8 mouse cellular contexts compared by ENCODE assay signal in the genomic region with DNA sequence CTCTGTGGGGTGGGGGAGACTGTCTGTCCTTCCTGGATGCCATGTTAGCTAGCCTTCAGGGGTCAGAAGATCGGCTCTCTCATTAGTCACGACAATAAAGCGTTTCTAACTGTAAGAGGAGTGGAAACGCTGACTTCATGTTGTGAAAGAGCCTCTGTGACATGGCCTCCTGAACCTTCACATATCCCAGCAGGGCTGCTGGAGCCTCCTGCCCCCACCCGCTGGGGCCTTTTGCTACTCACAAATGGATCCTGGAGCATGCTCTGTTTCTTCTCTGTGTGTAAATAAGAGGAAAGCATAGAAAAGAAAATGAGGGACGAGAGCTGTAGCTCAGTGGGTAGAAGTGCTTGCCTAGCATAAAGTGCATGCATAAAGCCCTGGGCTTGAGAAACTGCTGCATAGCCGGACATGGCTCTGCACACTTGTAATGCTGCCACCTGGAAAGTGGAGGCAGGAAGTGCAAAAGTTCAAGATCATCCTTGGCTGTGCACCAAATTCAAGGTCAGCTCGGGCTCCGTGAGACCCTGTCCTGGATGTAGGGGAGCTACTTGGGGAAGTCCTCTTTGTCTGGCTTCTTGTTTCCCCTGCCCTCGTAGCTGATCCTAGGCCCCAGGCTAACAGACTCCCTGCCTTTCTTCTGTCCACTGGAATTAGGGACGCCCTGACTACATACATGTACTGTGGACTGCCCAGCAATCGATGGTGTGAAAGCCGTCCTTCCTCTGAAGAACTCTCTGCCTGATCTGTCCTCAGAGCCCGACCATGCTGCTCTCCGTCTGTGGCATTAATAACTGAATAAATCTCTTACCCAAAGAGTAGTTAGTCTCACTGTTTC.
DNase-seq lines count a peak whose midpoint lies in the region; ATAC-seq lines count a peak whose summit lies in the region.

No protein-coding gene starts in this region.

- H3K36me3 ChIP-seq in hindbrain, embryonic 13.5 days, result peaks cover 24% of the 10 kb centered on the region
- H3K36me3 ChIP-seq in neural tube, embryonic 11.5 days (ENCODE audit: control insufficient read depth, insufficient read depth, low read length), result peaks cover 5% of the 10 kb centered on the region

- peaks cover 25% of the 10 kb centered on the region for H3K4me1 ChIP-seq in hindbrain, embryonic 13.5 days (replicated peaks)
- H3K4me1 ChIP-seq in neural tube, embryonic 11.5 days (ENCODE audit: control insufficient read depth, insufficient read depth, low read length), result peaks cover 21% of the 10 kb centered on the region

- ATAC-seq in hindbrain, embryonic 13.5 days (ENCODE audit: low FRiP score), result peak; percentile 52; the same call in 1 of the 2 replicates
- peak; percentile 48 for ATAC-seq in neural tube, embryonic 11.5 days (ENCODE audit: insufficient read depth, low FRiP score, low TSS enrichment)
- no peak for ATAC-seq in erythroblast, adult 5-6 weeks (replicated peaks; ENCODE audit: low FRiP score, poor library complexity, severe bottlenecking)

- H3K9me3 ChIP-seq in hindbrain, embryonic 13.5 days, result no peaks in the 10 kb centered on the region
- no peaks in the 10 kb centered on the region for H3K9me3 ChIP-seq in neural tube, embryonic 11.5 days (ENCODE audit: control insufficient read depth, low read length)

- peak overlapping the region; percentile 66 for H3K27ac ChIP-seq in hindbrain, embryonic 13.5 days
- H3K27ac ChIP-seq in neural tube, embryonic 11.5 days (ENCODE audit: low read depth, low read length), result peak overlapping the region; percentile 56

- peak; percentile 48 for DNase-seq in gastrocnemius, postnatal 14 days
- no peak for DNase-seq in gastrocnemius, postnatal 4 days (ENCODE audit: low spot score in 2 of 2)
- DNase-seq in embryo, embryonic 9.5 days (ENCODE audit: extremely low spot score), result peak; percentile 44
- DNase-seq in liver, result peak; percentile 29
- DNase-seq in neural tube, embryonic 11.5 days (ENCODE audit: low spot score), result peak; percentile 62
- DNase-seq in spleen, postnatal 10 days (ENCODE audit: low spot score in 2 of 2), result no peak

- H3K4me3 ChIP-seq in hindbrain, embryonic 13.5 days, result no peak overlapping the region
- H3K4me3 ChIP-seq in neural tube, embryonic 11.5 days (ENCODE audit: low read depth, low read length), result no peak overlapping the region

- intact Hi-C loops in gastrocnemius, postnatal 14 days (cut with DNase I; ENCODE audit: low total_unique reads), result no loop called here

- peaks cover 30% of the 10 kb centered on the region for H3K27me3 ChIP-seq in hindbrain, embryonic 13.5 days
- H3K27me3 ChIP-seq in neural tube, embryonic 11.5 days (ENCODE audit: control insufficient read depth, insufficient read depth, low read length), result no peaks in the 10 kb centered on the region

- WGBS in hindbrain, embryonic 13.5 days, result 21% methylated on average over 15 of the region's 15 CpGs
- 21% methylated on average over 15 of the region's 15 CpGs for WGBS in neural tube, embryonic 11.5 days

- H3K9ac ChIP-seq in hindbrain, embryonic 13.5 days, result 0 out of 2 replicates have a peak overlapping the region, but pooled peaks have one; percentile 24
- H3K9ac ChIP-seq in neural tube, embryonic 11.5 days (ENCODE audit: low read length), result peak overlapping the region; percentile 30; the same call in 1 of the 2 replicates

- 0 out of 2 replicates have a peak overlapping the region, but pooled peaks have one; percentile 17 for H3K4me2 ChIP-seq in hindbrain, embryonic 13.5 days
- peak overlapping the region; percentile 12; the same call in 1 of the 2 replicates for H3K4me2 ChIP-seq in neural tube, embryonic 11.5 days (ENCODE audit: low read depth)

Comparison
In these comparisons a context has a peak if more than half of its experiments do, and no peak if none do; other contexts are left out.
1. DNase-seq: peak in gastrocnemius, postnatal 14 days (single experiment), embryo, embryonic 9.5 days (single experiment), liver (single experiment) and neural tube, embryonic 11.5 days (single experiment); none in gastrocnemius, postnatal 4 days (0 of 2) and spleen, postnatal 10 days (0 of 2).